Mouse (Mus musculus) cortical plate, adult 2 months (tissue): ENCODE measurements at regions not wholly inside any gene's neighbourhood (a gene's known extent, or its start where the extent isn't known, plus 50 kb on each side); places are given as distances from the start of the nearest gene placed in this dataset.

ENCODE experiments used
- CTCF ChIP-seq: fragments of 200-500 bp; IDR thresholded peaks from 2 replicates; pipeline ENCODE4 v1.5.1; 2011; ENCODE audit warnings: mild to moderate bottlenecking, control low read depth, low read length; ENCODE audit not compliant: insufficient read depth; ENCODE audit errors: extremely low read depth
- POLR2A ChIP-seq: fragments of 200-500 bp; IDR thresholded peaks from 2 replicates; pipeline ENCODE4 v1.6.1; 2011; ENCODE audit warnings: mild to moderate bottlenecking, low read length, control low read depth; ENCODE audit not compliant: insufficient read depth; ENCODE audit errors: extremely low read depth

DNA sequence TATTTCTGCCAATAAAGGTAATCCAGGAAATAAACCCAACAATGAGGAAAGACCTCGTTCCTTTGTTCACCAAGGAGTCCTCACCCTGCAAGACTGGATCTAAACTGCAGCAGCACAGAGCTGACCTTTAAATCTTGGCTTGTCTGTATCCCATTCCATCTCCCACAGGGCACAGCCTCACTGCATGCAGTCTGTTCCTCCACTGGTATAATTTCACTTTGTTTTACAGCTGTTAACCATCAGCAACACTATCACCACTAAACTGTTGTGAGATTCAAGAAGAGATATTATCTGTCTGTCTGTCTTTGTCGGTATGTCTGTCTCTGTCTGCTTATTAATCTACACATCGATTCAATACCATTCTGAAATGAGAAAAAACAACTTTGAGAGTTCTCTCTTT lies 1129.5 kb upstream of the Adgrl2 start:
- TF ChIP-seq CTCF (no peak), POLR2A (no peak)
